Mouse (Mus musculus) left cerebral cortex, postnatal 25 days (tissue): Measurements from ENCODE around the gene Tomm40. TPM values are rescaled to one million over a fixed set of nuclear protein-coding genes. Genes with fewer than 3 reads are reported as not detected.

Experiments used
- DNase-seq, 2 experiments: peaks; one replicate each; pipeline ENCODE4 v3.0.0; 2022; ENCODE audit warnings: low spot score in 2 of 2, mixed read lengths in 1 of 2
- intact Hi-C: fragments of 180-260 bp; cut with DNase I; formaldehyde crosslinking; loops from one replicate; pipeline ENCODE4 v1.15.1; 2025
- total RNA-seq, 2 experiments: library from RNA; stranded (reverse); gene quantifications; 2 replicates each; pipeline ENCODE4 v1.2.3; 2021

The Tomm40 gene
- total RNA-seq, 2 experiments from 2014 or later = 112 to 115 TPM

- intact Hi-C loops = loop anchor here (1.0 to 5.0 kb wide), 2 partner anchors 50 to 793 kb away; partner anchors contain the start of gene Clptm1
- no peak for DNase-seq
These were observed 402 bp downstream of the Tomm40 start for GRCm38 (mm10) chr7:19714836-19715235.

- no peak for DNase-seq
- intact Hi-C loops = loop anchor here (2.0 kb wide), 1 partner anchor 45 kb away; no protein-coding TSS in a partner anchor
These were observed 1.6 kb downstream of the Tomm40 start for GRCm38 (mm10) chr7:19713598-19713997.

GRCm38 (mm10) chr7:19713196-19713595 is 2.0 kb downstream of the Tomm40 start:
- DNase-seq = no peak
- intact Hi-C loops = loop anchor here (2.0 kb wide), 1 partner anchor 44 kb away; no protein-coding TSS in a partner anchor

- intact Hi-C loops = loop anchor here (2.0 kb wide), 1 partner anchor 44 kb away; no protein-coding TSS in a partner anchor
- peak in 1 of 2 experiments; percentile 55 for DNase-seq
These were observed 2.8 kb downstream of the Tomm40 start for GRCm38 (mm10) chr7:19712414-19712813.

GRCm38 (mm10) chr7:19710650-19711049 is 4.6 kb downstream of the Tomm40 start:
- intact Hi-C loops = no loop called here
- no peak for DNase-seq

- intact Hi-C loops = no loop called here
- DNase-seq = no peak
These were observed 10.0 kb downstream of the Tomm40 start for GRCm38 (mm10) chr7:19705271-19705670.

GRCm38 (mm10) chr7:19704475-19704874 is 10.8 kb downstream of the Tomm40 start:
- DNase-seq = no peak
- intact Hi-C loops = loop anchor here (5.0 kb wide), 1 partner anchor 297 kb away; no protein-coding TSS in a partner anchor

- intact Hi-C loops = loop anchor here (5.0 kb wide), 1 partner anchor 296 kb away; no protein-coding TSS in a partner anchor
- DNase-seq = no peak
These were observed 12.2 kb downstream of the Tomm40 start for GRCm38 (mm10) chr7:19702859-19703555.

- intact Hi-C loops = loop anchor here (1.0 to 5.0 kb wide), 2 partner anchors 36 to 294 kb away; partner anchors contain the start of gene Clptm1
- DNase-seq = peak; percentile 57 to 73
These were observed 14.0 kb downstream of the Tomm40 start for GRCm38 (mm10) chr7:19701069-19701761.

- DNase-seq = no peak
- intact Hi-C loops = loop anchor here (1.0 to 5.0 kb wide), 2 partner anchors 35 to 293 kb away; partner anchors contain the start of gene Clptm1
These were observed 14.8 kb downstream of the Tomm40 start for GRCm38 (mm10) chr7:19700299-19701068.

- intact Hi-C loops = loop anchor here (1.0 to 5.0 kb wide), 2 partner anchors 30 to 292 kb away; no protein-coding TSS in a partner anchor
- no peak for DNase-seq
These were observed 15.4 kb downstream of the Tomm40 start for GRCm38 (mm10) chr7:19699827-19700148.

GRCm38 (mm10) chr7:19698907-19699826 is 16.1 kb downstream of the Tomm40 start, which contains the start of gene Apoe:
Apoe (minus strand) TSS chr7:19699188.
- intact Hi-C loops = loop anchor here (1.0 kb wide), 1 partner anchor 30 kb away; no protein-coding TSS in a partner anchor
- DNase-seq = peak; percentile 44 to 72

GRCm38 (mm10) chr7:19697949-19698906 is 17.0 kb downstream of the Tomm40 start:
- intact Hi-C loops = no loop called here

GRCm38 (mm10) chr7:19696336-19696873 is 18.8 kb downstream of the Tomm40 start:
- DNase-seq = no peak
- intact Hi-C loops = no loop called here

More at GRCm38 (mm10) chr7:19697949-19698906, 17.0 kb downstream of the Tomm40 start:
- DNase-seq = no peak

- DNase-seq = no peak
- intact Hi-C loops = no loop called here
These were observed 19.4 kb downstream of the Tomm40 start for GRCm38 (mm10) chr7:19695881-19696280.

- intact Hi-C loops = no loop called here
- DNase-seq = no peak
These were observed 20.0 kb downstream of the Tomm40 start for GRCm38 (mm10) chr7:19695213-19695594.
